Mouse (Mus musculus): ENCODE results near the gene Hnrnpr.

The Hnrnpr gene

GRCm38 (mm10) chr4:136407831-136408230 is 97.1 kb downstream of the Hnrnpr start:
- 66% methylated on average over 11 of the region's 11 CpGs for WGBS
